Mouse (Mus musculus): Measurements from ENCODE around the gene Tnfaip8l1. TPM values are rescaled to one million over a fixed set of nuclear protein-coding genes. Genes with fewer than 3 reads are reported as not detected.
A peak's percentile ranks its signal among the peaks of the same experiment; 100 is the strongest.

Gene Tnfaip8l1
- polyA plus RNA-seq, 1 experiment from 2014 or later = 13.7 TPM

- 18% methylated on average over 19 of the region's 21 CpGs for WGBS
Observed at GRCm38 (mm10) chr17:56133457-56134363, 28.6 kb upstream of the Tnfaip8l1 start.

GRCm38 (mm10) chr17:56134463-56134971 is 27.8 kb upstream of the Tnfaip8l1 start:
- Histone ChIP-seq H3K9ac (replicated peaks; ENCODE audit: low read depth, low read length) (no peak overlapping the region; the same call in 1 of the 2 replicates), H3K27ac (ENCODE audit: low read length) (no peak overlapping the region), H3K9me3 (ENCODE audit: control insufficient read depth, low read depth, low read length) (no peaks in the 10 kb centered on the region), H3K4me1 (ENCODE audit: control insufficient read depth, insufficient read depth, low read length) (peaks cover 14% of the 10 kb centered on the region; the same call in 1 of the 2 replicates), H3K36me3 (ENCODE audit: control insufficient read depth, insufficient read depth, low read length) (no peaks in the 10 kb centered on the region), H3K4me2 (replicated peaks; ENCODE audit: low read depth, low read length) (peak overlapping the region; percentile 64), H3K4me3 (ENCODE audit: low read depth, low read length) (peak overlapping the region; percentile 19), H3K27me3 (ENCODE audit: control insufficient read depth, insufficient read depth, low read length) (peaks cover 4% of the 10 kb centered on the region; the same call in 1 of the 2 replicates)
- ATAC-seq (ENCODE audit: insufficient number of reproducible peaks, insufficient read depth, low FRiP score, low read depth) = no peak
- WGBS = 2% methylated on average over 27 of the region's 27 CpGs

More at GRCm38 (mm10) chr17:56133457-56134363, 28.6 kb upstream of the Tnfaip8l1 start:
- H3K9ac ChIP-seq (replicated peaks; ENCODE audit: low read depth, low read length) = no peak overlapping the region
- H3K27ac ChIP-seq (ENCODE audit: low read length) = peak overlapping the region; percentile 12; the same call in 1 of the 2 replicates
- H3K4me3 ChIP-seq (ENCODE audit: low read depth, low read length) = peak overlapping the region; percentile 19
- H3K9me3 ChIP-seq (ENCODE audit: control insufficient read depth, low read depth, low read length) = no peaks in the 10 kb centered on the region
- H3K27me3 ChIP-seq (ENCODE audit: control insufficient read depth, insufficient read depth, low read length) = no peaks in the 10 kb centered on the region
- H3K4me2 ChIP-seq (replicated peaks; ENCODE audit: low read depth, low read length) = peak overlapping the region; percentile 64
- H3K4me1 ChIP-seq (ENCODE audit: control insufficient read depth, insufficient read depth, low read length) = peaks cover 14% of the 10 kb centered on the region; the same call in 1 of the 2 replicates
- H3K36me3 ChIP-seq (ENCODE audit: control insufficient read depth, insufficient read depth, low read length) = no peaks in the 10 kb centered on the region
- ATAC-seq (ENCODE audit: insufficient number of reproducible peaks, insufficient read depth, low FRiP score, low read depth) = peak; percentile 75

GRCm38 (mm10) chr17:56136558-56136957 is 25.7 kb upstream of the Tnfaip8l1 start:
- 86% methylated on average over 7 of the region's 7 CpGs for WGBS
- H3K27me3 ChIP-seq (ENCODE audit: control insufficient read depth, insufficient read depth, low read length) = peaks cover 19% of the 10 kb centered on the region

GRCm38 (mm10) chr17:56137839-56138613 is 24.3 kb upstream of the Tnfaip8l1 start:
- Histone ChIP-seq H3K9ac (replicated peaks; ENCODE audit: low read depth, low read length) (no peak overlapping the region), H3K27me3 (ENCODE audit: control insufficient read depth, insufficient read depth, low read length) (peaks cover 24% of the 10 kb centered on the region)

More at GRCm38 (mm10) chr17:56136558-56136957, 25.7 kb upstream of the Tnfaip8l1 start:
- ATAC-seq (ENCODE audit: insufficient number of reproducible peaks, insufficient read depth, low FRiP score, low read depth) = no peak
- no peaks in the 10 kb centered on the region for H3K9me3 ChIP-seq (ENCODE audit: control insufficient read depth, low read depth, low read length)
- H3K36me3 ChIP-seq (ENCODE audit: control insufficient read depth, insufficient read depth, low read length) = no peaks in the 10 kb centered on the region
- peaks cover 18% of the 10 kb centered on the region; the same call in 1 of the 2 replicates for H3K4me1 ChIP-seq (ENCODE audit: control insufficient read depth, insufficient read depth, low read length)
- no peak overlapping the region for H3K4me2 ChIP-seq (replicated peaks; ENCODE audit: low read depth, low read length)
- H3K4me3 ChIP-seq (ENCODE audit: low read depth, low read length) = no peak overlapping the region
- no peak overlapping the region for H3K9ac ChIP-seq (replicated peaks; ENCODE audit: low read depth, low read length)
- no peak overlapping the region for H3K27ac ChIP-seq (ENCODE audit: low read length)

GRCm38 (mm10) chr17:56139355-56139754 is 22.9 kb upstream of the Tnfaip8l1 start:
- Histone ChIP-seq H3K4me1 (ENCODE audit: control insufficient read depth, insufficient read depth, low read length) (peaks cover 20% of the 10 kb centered on the region; the same call in 1 of the 2 replicates), H3K4me2 (replicated peaks; ENCODE audit: low read depth, low read length) (peak overlapping the region; percentile 100), H3K36me3 (ENCODE audit: control insufficient read depth, insufficient read depth, low read length) (no peaks in the 10 kb centered on the region), H3K27ac (ENCODE audit: low read length) (no peak overlapping the region), H3K9me3 (ENCODE audit: control insufficient read depth, low read depth, low read length) (no peaks in the 10 kb centered on the region), H3K4me3 (ENCODE audit: low read depth, low read length) (peak overlapping the region; percentile 68), H3K27me3 (ENCODE audit: control insufficient read depth, insufficient read depth, low read length) (peaks cover 24% of the 10 kb centered on the region), H3K9ac (replicated peaks; ENCODE audit: low read depth, low read length) (no peak overlapping the region)
- 10% methylated on average over 20 of the region's 21 CpGs for WGBS
- no peak for ATAC-seq (ENCODE audit: insufficient number of reproducible peaks, insufficient read depth, low FRiP score, low read depth)

More at GRCm38 (mm10) chr17:56137839-56138613, 24.3 kb upstream of the Tnfaip8l1 start:
- no peak overlapping the region for H3K4me2 ChIP-seq (replicated peaks; ENCODE audit: low read depth, low read length)
- no peaks in the 10 kb centered on the region for H3K9me3 ChIP-seq (ENCODE audit: control insufficient read depth, low read depth, low read length)
- 16% methylated on average over 25 of the region's 25 CpGs for WGBS
- H3K36me3 ChIP-seq (ENCODE audit: control insufficient read depth, insufficient read depth, low read length) = no peaks in the 10 kb centered on the region
- peaks cover 26% of the 10 kb centered on the region; the same call in 1 of the 2 replicates for H3K4me1 ChIP-seq (ENCODE audit: control insufficient read depth, insufficient read depth, low read length)
- ATAC-seq (ENCODE audit: insufficient number of reproducible peaks, insufficient read depth, low FRiP score, low read depth) = no peak
- H3K4me3 ChIP-seq (ENCODE audit: low read depth, low read length) = no peak overlapping the region
- no peak overlapping the region for H3K27ac ChIP-seq (ENCODE audit: low read length)

- peaks cover 15% of the 10 kb centered on the region; the same call in 1 of the 2 replicates for H3K4me1 ChIP-seq (ENCODE audit: control insufficient read depth, insufficient read depth, low read length)
- H3K27me3 ChIP-seq (ENCODE audit: control insufficient read depth, insufficient read depth, low read length) = peaks cover 28% of the 10 kb centered on the region
- ATAC-seq (ENCODE audit: insufficient number of reproducible peaks, insufficient read depth, low FRiP score, low read depth) = 0 out of 2 replicates have a peak, but pooled peaks have one; percentile 3
- no peak within 1 kb of the TSS for H3K9ac ChIP-seq (replicated peaks; ENCODE audit: low read depth, low read length)
- peak within 1 kb of the TSS; percentile 100 for H3K4me2 ChIP-seq (replicated peaks; ENCODE audit: low read depth, low read length)
- H3K9me3 ChIP-seq (ENCODE audit: control insufficient read depth, low read depth, low read length) = no peaks in the 10 kb centered on the region
- H3K36me3 ChIP-seq (ENCODE audit: control insufficient read depth, insufficient read depth, low read length) = no peaks in the 10 kb centered on the region
- WGBS = 2% methylated on average over 78 of the region's 79 CpGs
- no peak within 1 kb of the TSS for H3K27ac ChIP-seq (ENCODE audit: low read length)
- H3K4me3 ChIP-seq (ENCODE audit: low read depth, low read length) = peak within 1 kb of the TSS; percentile 68
Observed at GRCm38 (mm10) chr17:56139858-56140595, 22.2 kb upstream of the Tnfaip8l1 start, which contains the start of gene Sema6b. Gene Sema6b (minus strand): TSS chr17:56140343.

- 0 out of 2 replicates have a peak overlapping the region, but pooled peaks have one; percentile 18 for H3K9ac ChIP-seq (replicated peaks; ENCODE audit: low read depth, low read length)
- ATAC-seq (ENCODE audit: insufficient number of reproducible peaks, insufficient read depth, low FRiP score, low read depth) = peak; percentile 19; the same call in 1 of the 2 replicates
- peak overlapping the region; percentile 70 for H3K4me2 ChIP-seq (replicated peaks; ENCODE audit: low read depth, low read length)
- WGBS = under 1% methylated on average over 41 of the region's 47 CpGs
- no peaks in the 10 kb centered on the region for H3K9me3 ChIP-seq (ENCODE audit: control insufficient read depth, low read depth, low read length)
- peaks cover 15% of the 10 kb centered on the region; the same call in 1 of the 2 replicates for H3K4me1 ChIP-seq (ENCODE audit: control insufficient read depth, insufficient read depth, low read length)
- H3K4me3 ChIP-seq (ENCODE audit: low read depth, low read length) = peak overlapping the region; percentile 35
- H3K27ac ChIP-seq (ENCODE audit: low read length) = no peak overlapping the region
- no peaks in the 10 kb centered on the region for H3K36me3 ChIP-seq (ENCODE audit: control insufficient read depth, insufficient read depth, low read length)
- peaks cover 28% of the 10 kb centered on the region for H3K27me3 ChIP-seq (ENCODE audit: control insufficient read depth, insufficient read depth, low read length)
Observed at GRCm38 (mm10) chr17:56141702-56142605, 20.3 kb upstream of the Tnfaip8l1 start.
